ENCODE assay signal across 8 mouse cellular contexts in genomic region chr15:77857662-77858156, GRCm38 (mm10). TPM values are rescaled to one million over a fixed set of nuclear protein-coding genes. Genes with fewer than 3 reads are reported as not detected.
DNase-seq lines count a peak whose midpoint lies in the region; ATAC-seq lines count a peak whose summit lies in the region.

No protein-coding gene starts in this region.

- H3K9ac ChIP-seq in neural tube, embryonic 13.5 days, result peak overlapping the region; percentile 61

- no peaks in the 10 kb centered on the region for H3K36me3 ChIP-seq in neural tube, embryonic 13.5 days

- H3K4me2 ChIP-seq in neural tube, embryonic 13.5 days, result peak overlapping the region; percentile 83

- H3K9me3 ChIP-seq in neural tube, embryonic 13.5 days, result no peaks in the 10 kb centered on the region

- ATAC-seq in erythroid progenitor cell, adult 5-6 weeks (replicated peaks; ENCODE audit: low FRiP score, poor library complexity, severe bottlenecking), result peak; percentile 84
- peak; percentile 42 to 65 for ATAC-seq in hematopoietic stem cell, adult 5-6 weeks (replicated peaks in 1 of 2; ENCODE audit: insufficient read depth in 1 of 2, low FRiP score in 2 of 2, low TSS enrichment in 1 of 2, low read depth in 1 of 2, poor library complexity in 2 of 2, severe bottlenecking in 2 of 2)
- peak; percentile 89 for ATAC-seq in neural tube, embryonic 13.5 days (ENCODE audit: low read depth)

- no peaks in the 10 kb centered on the region for H3K27me3 ChIP-seq in neural tube, embryonic 13.5 days

- H3K27ac ChIP-seq in brown adipose tissue, adult 24 weeks (replicated peaks; ENCODE audit: low read depth, low read length), result peak overlapping the region; percentile 24; the same call in 1 of the 2 replicates
- H3K27ac ChIP-seq in neural tube, embryonic 13.5 days (replicated peaks), result no peak overlapping the region

- DNase-seq in CD4-positive helper T cell, adult 2 months (ENCODE audit: low read depth, low spot score), result peak; percentile 74
- peak; percentile 44 to 54 for DNase-seq in layer of hippocampus, adult 18-20 months (ENCODE audit: low spot score in 2 of 2)
- peak; percentile 93 to 95 for DNase-seq in lung, adult 18-20 months
- peak; percentile 69 for DNase-seq in testis, postnatal 10 days (ENCODE audit: low spot score)

- peak overlapping the region; percentile 25 for H3K4me3 ChIP-seq in brown adipose tissue, adult 24 weeks (ENCODE audit: insufficient read depth, low read depth, low read length)
- H3K4me3 ChIP-seq in neural tube, embryonic 13.5 days, result peak overlapping the region; percentile 54

- peaks cover 8% of the 10 kb centered on the region for H3K4me1 ChIP-seq in brown adipose tissue, adult 24 weeks (ENCODE audit: control insufficient read depth, insufficient read depth, insufficient read length, low read length)
- peaks cover 18% of the 10 kb centered on the region for H3K4me1 ChIP-seq in neural tube, embryonic 13.5 days (replicated peaks)

- WGBS in neural tube, embryonic 13.5 days, result 2% methylated on average over 28 of the region's 28 CpGs

RNA-seq across cellular contexts. Expression of gene Myh9, which starts 15.7 kb away (rescaled TPM):
- 36.0 and 59.3 TPM in 2 replicates for polyA plus RNA-seq in brown adipose tissue, adult 24 weeks (2012; ENCODE audit: insufficient read depth, insufficient read length, missing spikeins)
- total RNA-seq in erythroid progenitor cell, adult 5-6 weeks (2015; ENCODE audit: low replicate concordance), result 104 and 105 TPM in 2 replicates
- 198 and 213 TPM in 2 replicates for total RNA-seq in erythroid progenitor cell, adult 5-6 weeks (2017; ENCODE audit: low replicate concordance)
- total RNA-seq in hematopoietic stem cell, adult 5-6 weeks (2017), result 302 and 384 TPM in 2 replicates
- 10 to 100 TPM; 86.7 to 88.3 TPM for total RNA-seq in layer of hippocampus, adult 18-20 months (2021)
- 12.4 and 15.5 TPM in 2 replicates for polyA plus RNA-seq in neural tube, embryonic 13.5 days (2015; fragmentation: Nextera tagmentation; extraction: Ambion mirVana)
